Mouse (Mus musculus) adrenal gland, postnatal 25 days (tissue): ENCODE data around the gene Amer1. TPM values are rescaled to one million over a fixed set of nuclear protein-coding genes. Genes with fewer than 3 reads are reported as not detected.
A peak's percentile ranks its signal among the peaks of the same experiment; 100 is the strongest.

Source experiments
- DNase-seq: peaks from one replicate; pipeline ENCODE4 v3.0.0; 2021; ENCODE audit warnings: mixed read lengths
- long read RNA-seq: library from polyadenylated mRNA; stranded (forward); transcript quantifications from one replicate; pipeline ENCODE4 v2.0.0, GENCODE M21; 2021
- total RNA-seq: library from RNA; stranded (reverse); gene quantifications from 2 replicates; pipeline ENCODE4 v1.2.3, GENCODE M21; 2021

Gene Amer1
- 10.1 and 12.8 TPM in 2 replicates for total RNA-seq
- long read RNA-seq, full-length matches to known transcripts, result 15 of 16 reads
- long read RNA-seq, partial matches to known transcripts, result 0 of 16 reads
- long read RNA-seq, other reads (novel, unspliced or antisense), result 1 of 16 reads

GRCm38 (mm10) chrX:95444776-95445111 is at the start of gene Amer1:
Amer1 (minus strand) TSS chrX:95444872.
- peak; percentile 85 for DNase-seq

DNA sequence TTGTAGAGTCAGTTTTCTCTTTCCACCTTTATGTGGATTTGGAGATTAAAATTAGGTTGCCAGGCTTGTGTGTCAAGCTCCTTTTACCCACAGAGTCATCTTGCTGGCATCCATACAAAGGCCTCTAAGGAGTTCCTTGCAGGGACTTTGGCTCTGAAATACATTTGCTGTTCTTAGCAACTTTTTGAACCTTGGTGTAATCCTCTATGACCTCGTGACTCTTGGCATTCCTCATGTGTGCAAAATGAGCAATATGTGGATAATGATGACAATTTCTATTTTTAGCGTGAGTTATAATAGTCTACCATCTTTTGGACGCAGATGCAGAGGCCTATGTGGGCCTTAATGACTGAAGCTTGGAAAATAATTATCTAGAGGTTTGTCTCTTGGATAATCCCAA is 12.5 kb upstream of the Amer1 start:
- no peak for DNase-seq

- DNase-seq, result no peak
These were observed 1.2 kb upstream of the Amer1 start for GRCm38 (mm10) chrX:95445866-95446265.

GRCm38 (mm10) chrX:95445141-95445540 is 469 bp upstream of the Amer1 start:
- DNase-seq, result no peak

DNA sequence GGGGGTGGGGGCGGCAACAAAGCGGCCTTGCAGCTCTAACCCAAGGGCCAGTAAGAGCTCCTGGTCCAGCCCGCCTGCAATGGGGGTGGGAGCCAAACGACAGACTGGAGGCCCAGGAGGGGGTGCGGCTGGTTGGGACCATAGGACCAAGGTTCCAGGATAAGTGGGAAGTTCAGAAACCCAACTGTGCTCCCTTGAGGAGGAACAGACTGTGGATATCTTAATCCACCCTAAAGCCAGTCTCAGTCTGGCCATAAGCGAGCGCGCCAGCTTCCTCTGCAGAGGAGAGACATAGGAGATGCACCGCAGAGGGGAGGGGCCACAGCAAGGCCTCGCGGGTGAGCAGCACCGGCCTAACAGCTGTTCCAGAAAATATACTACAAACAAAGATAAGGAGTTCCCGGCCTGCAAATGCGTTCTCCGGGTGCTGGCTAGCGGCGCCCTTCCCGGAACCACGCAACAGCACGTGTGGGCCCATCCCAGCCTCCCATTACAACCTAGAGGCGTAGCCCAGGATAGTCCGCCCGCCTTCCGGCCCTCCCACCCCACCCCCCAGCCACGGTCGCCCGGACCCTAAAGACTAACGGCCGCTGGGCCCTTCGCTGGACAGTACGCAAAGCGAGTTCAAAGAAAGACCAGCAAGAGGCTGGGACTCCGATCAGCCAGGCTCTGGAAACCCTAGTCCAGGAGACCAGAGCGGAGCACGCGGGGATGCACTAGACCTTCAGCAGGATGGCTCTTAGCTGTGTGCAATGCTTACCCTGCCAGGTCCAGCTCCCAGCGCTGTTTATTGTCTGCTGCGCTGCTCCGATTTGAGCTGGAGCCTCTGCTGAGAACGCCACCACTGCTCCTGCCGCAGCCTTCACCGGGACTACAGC is 535 bp downstream of the Amer1 start:
- peak; percentile 39 for DNase-seq

- DNase-seq, result no peak
These were observed 1.3 kb downstream of the Amer1 start for GRCm38 (mm10) chrX:95443390-95443789.

DNA sequence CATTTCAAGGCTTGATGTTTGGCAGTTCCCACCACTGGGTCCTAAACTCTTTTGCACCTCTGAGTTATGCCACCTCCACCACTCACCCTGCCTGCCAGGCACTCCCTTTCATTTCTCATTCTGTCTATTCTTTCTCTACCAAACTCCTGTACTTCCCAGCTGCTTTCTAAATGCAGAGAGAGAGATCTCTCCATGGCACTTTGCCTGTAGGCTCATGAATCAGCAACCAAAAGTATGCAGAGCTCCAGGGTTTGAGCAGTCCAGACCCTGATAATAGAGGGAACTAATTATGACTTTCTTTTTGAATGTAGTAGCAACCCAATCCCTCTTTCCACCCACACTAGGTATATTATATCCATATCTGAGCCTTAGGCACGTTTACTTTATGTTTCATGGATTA is 2.4 kb downstream of the Amer1 start:
- DNase-seq, result no peak

DNA sequence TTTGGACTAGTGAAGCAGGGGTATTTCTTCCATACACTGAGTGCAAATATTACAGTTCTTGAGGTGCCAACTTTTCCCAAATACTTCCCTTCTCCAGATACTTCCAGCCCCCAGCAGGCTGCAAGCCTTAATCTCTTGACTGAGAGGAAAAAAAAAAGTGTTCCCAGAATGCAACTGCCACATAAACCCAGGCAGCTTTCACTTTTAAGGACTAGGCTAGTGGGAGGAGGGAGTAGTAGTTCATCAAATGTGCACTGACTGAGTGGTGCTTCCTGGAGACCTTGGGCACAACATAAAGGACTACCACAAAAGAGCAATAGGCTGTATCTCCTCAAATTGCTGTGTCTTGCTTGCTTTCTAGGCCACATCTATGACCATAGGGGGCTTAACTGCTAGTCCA is 3.4 kb downstream of the Amer1 start:
- no peak for DNase-seq

- no peak for DNase-seq
These were observed 6.2 kb downstream of the Amer1 start for GRCm38 (mm10) chrX:95438491-95438890.

- DNase-seq, result no peak
These were observed 7.4 kb downstream of the Amer1 start for GRCm38 (mm10) chrX:95437236-95437635.

DNA sequence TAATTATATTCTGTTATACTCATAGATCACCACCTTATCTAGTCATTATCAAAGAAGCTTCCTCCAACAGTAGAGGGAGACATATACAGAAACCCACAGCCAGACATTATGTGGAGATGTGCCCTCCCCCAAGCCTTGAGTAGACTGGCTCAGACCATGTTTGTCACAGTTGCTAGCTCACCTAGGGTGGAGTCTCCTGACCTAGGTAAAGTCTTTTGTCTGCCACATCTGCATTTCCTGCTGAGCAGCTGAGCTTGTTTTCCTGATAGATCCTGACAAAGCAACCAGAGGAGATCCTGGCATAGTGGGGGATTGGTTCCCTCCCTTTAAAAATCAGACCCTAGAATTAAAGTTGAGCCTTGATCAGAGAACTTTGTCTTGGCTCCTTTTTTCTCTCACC is 71.6 kb downstream of the Amer1 start:
- DNase-seq, result no peak

Other genes starting within 250 kb of the Amer1 start
- gene Arhgef9, start 248.0 kb downstream of the Amer1 start, total RNA-seq, result 14.7 and 18.6 TPM in 2 replicates
- gene Asb12, start 113.1 kb upstream of the Amer1 start, total RNA-seq, result 0.24 TPM in 1 of 2 replicates, not detected in the other
- gene Pfn5, start 113.2 kb upstream of the Amer1 start, total RNA-seq, result not detected in 2 replicates
- gene Zc4h2, start 213.6 kb upstream of the Amer1 start, total RNA-seq, result 3.3 and 4.8 TPM in 2 replicates